Mouse (Mus musculus): Measurements from ENCODE around the gene Etv6.

Gene Etv6

GRCm38 (mm10) chr6:134175059-134175458 lies 139.6 kb downstream of the Etv6 start:
- no peak for DNase-seq

GRCm38 (mm10) chr6:134177196-134177595 lies 141.7 kb downstream of the Etv6 start:
- DNase-seq, result no peak

GRCm38 (mm10) chr6:134182301-134182948 lies 146.9 kb downstream of the Etv6 start:
- DNase-seq, result no peak

GRCm38 (mm10) chr6:134183592-134184342 lies 148.3 kb downstream of the Etv6 start:
- no peak for DNase-seq

GRCm38 (mm10) chr6:134186286-134186903 lies 150.9 kb downstream of the Etv6 start:
- DNase-seq, result no peak

- no peak for DNase-seq
These were observed 153.2 kb downstream of the Etv6 start for GRCm38 (mm10) chr6:134188719-134189118.

GRCm38 (mm10) chr6:134189174-134189573 lies 153.7 kb downstream of the Etv6 start:
- no peak for DNase-seq

- DNase-seq, result no peak
These were observed 154.2 kb downstream of the Etv6 start for GRCm38 (mm10) chr6:134189575-134190132.

- DNase-seq, result no peak
These were observed 155.2 kb downstream of the Etv6 start for GRCm38 (mm10) chr6:134190597-134191278.

- no peak for DNase-seq
These were observed 157.2 kb downstream of the Etv6 start for GRCm38 (mm10) chr6:134192710-134193109.

- no peak for DNase-seq
These were observed 164.4 kb downstream of the Etv6 start for GRCm38 (mm10) chr6:134199895-134200294.

- no peak for DNase-seq
These were observed 165.1 kb downstream of the Etv6 start for GRCm38 (mm10) chr6:134200577-134200976.

- no peak for DNase-seq
These were observed 166.7 kb downstream of the Etv6 start for GRCm38 (mm10) chr6:134202176-134202575.

GRCm38 (mm10) chr6:134205163-134205562 lies 169.7 kb downstream of the Etv6 start:
- no peak for DNase-seq

- DNase-seq, result no peak
These were observed 170.2 kb downstream of the Etv6 start for GRCm38 (mm10) chr6:134205726-134206125.

- DNase-seq, result no peak
These were observed 170.8 kb downstream of the Etv6 start for GRCm38 (mm10) chr6:134206251-134206650.

- peak; percentile 82 for DNase-seq
These were observed 172.1 kb downstream of the Etv6 start for GRCm38 (mm10) chr6:134207391-134208179.

GRCm38 (mm10) chr6:134208180-134208952 lies 172.9 kb downstream of the Etv6 start:
- no peak for DNase-seq

- DNase-seq, result no peak
These were observed 175.4 kb downstream of the Etv6 start for GRCm38 (mm10) chr6:134210675-134211457.

GRCm38 (mm10) chr6:134211458-134211776 lies 175.9 kb downstream of the Etv6 start:
- no peak for DNase-seq

GRCm38 (mm10) chr6:134217747-134218146 lies 182.2 kb downstream of the Etv6 start:
- no peak for DNase-seq
